Mouse (Mus musculus): ENCODE measurements around the gene Gm4969. TPM values are rescaled to one million over a fixed set of nuclear protein-coding genes. Genes with fewer than 3 reads are reported as not detected.
A peak's percentile ranks its signal among the peaks of the same experiment; 100 is the strongest.
"Not testable (repeated sequence)": the region's sequence is repeated elsewhere in the genome, so short reads cannot be mapped to it uniquely, and the experiment has no call there.

The Gm4969 gene
- polyA plus RNA-seq, 1 experiment = 16.4 TPM

DNA sequence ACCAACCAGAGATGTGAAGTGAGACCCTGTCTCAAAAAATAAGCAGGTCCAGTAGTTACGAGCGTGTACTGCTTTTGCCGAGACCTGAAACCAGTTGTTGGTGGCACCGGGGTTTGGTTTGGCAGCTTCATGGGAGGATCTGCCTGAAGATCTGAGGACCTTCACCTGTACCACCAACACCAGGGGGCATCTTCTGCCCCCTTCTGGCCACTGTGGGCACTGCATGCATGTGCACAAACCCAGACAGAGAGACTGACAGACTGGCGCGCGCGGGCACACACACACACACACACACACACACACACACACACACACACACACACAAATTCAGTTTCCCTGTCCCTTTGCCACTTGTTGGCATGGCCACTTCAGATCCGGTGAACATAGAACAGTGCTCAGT lies 44.7 kb downstream of the Gm4969 start:
- Histone ChIP-seq H3K27ac (ENCODE audit: control insufficient read depth, insufficient read depth, low read depth, low read length) (no peak overlapping the region), H3K36me3 (ENCODE audit: control insufficient read depth, insufficient read depth, low read length) (no peaks in the 10 kb centered on the region)
- TF ChIP-seq CTCF (IDR thresholded peaks at IDR 0.05; ENCODE audit: control insufficient read depth, insufficient read depth, insufficient replicate concordance, low read depth, low read length) (peak; percentile 92), POLR2A (IDR thresholded peaks at IDR 0.05; ENCODE audit: control insufficient read depth, low read depth, low read length) (no peak)

DNA sequence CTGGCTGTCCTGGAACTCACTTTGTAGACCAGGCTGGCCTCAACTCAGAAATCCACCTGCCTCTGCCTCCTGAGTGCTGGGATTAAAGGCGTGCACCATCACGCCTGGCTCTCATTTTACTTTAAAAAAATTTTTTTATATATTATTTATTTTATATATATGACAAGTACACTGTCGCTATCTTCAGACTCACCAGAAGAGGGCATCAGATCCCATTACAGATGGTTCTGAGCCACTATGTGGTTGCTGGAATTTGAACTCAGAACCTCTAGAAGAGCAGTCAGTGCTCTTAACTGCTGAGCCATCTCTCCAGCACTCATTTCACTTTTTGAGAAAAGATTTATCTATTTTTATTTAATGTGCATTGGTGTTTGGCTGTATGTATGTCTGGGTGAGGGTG lies 47.1 kb downstream of the Gm4969 start:
- not testable (repeated sequence) for H3K27ac ChIP-seq (ENCODE audit: control insufficient read depth, insufficient read depth, low read depth, low read length); H3K27me3 ChIP-seq (ENCODE audit: control insufficient read depth, insufficient read depth, low read length); H3K4me3 ChIP-seq (ENCODE audit: control insufficient read depth, low read depth, low read length); H3K36me3 ChIP-seq (ENCODE audit: control insufficient read depth, insufficient read depth, low read length)
- peaks cover 27% of the 10 kb centered on the region for H3K4me1 ChIP-seq (ENCODE audit: control insufficient read depth, insufficient read depth, low read length)

More for the DNA sequence above, 44.7 kb downstream of the Gm4969 start:
- Histone ChIP-seq H3K4me1 (ENCODE audit: control insufficient read depth, insufficient read depth, low read length) (peaks cover 28% of the 10 kb centered on the region), H3K27me3 (ENCODE audit: control insufficient read depth, insufficient read depth, low read length) (no peaks in the 10 kb centered on the region), H3K4me3 (ENCODE audit: control insufficient read depth, low read depth, low read length) (no peak overlapping the region)

DNA sequence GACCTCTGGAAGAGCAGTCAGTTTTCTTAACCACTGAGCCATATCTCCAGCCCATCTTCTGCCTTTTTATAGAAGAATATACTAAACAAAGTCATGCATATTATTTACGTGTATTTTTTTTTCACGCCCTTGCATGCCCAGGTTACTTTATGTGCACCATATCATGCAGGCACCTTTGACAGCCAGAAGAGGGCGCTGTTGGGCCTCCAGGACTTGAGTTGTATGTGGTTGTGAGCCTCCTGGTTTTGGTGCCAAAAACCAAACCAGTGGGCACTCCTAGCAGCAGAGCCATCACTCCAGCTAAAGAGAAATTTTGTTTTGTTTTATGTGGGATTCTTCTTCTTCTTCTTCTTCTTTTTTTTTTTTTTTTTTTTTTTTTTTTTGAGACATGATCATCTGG lies 48.7 kb downstream of the Gm4969 start:
- H3K27ac ChIP-seq (ENCODE audit: control insufficient read depth, insufficient read depth, low read depth, low read length) = no peak overlapping the region
- H3K27me3 ChIP-seq (ENCODE audit: control insufficient read depth, insufficient read depth, low read length) = no peaks in the 10 kb centered on the region
- H3K4me3 ChIP-seq (ENCODE audit: control insufficient read depth, low read depth, low read length) = no peak overlapping the region
- H3K36me3 ChIP-seq (ENCODE audit: control insufficient read depth, insufficient read depth, low read length) = no peaks in the 10 kb centered on the region
- TF ChIP-seq CTCF (IDR thresholded peaks at IDR 0.05; ENCODE audit: control insufficient read depth, insufficient read depth, insufficient replicate concordance, low read depth, low read length) (peak; percentile 75; the same call in 1 of the 2 replicates), POLR2A (IDR thresholded peaks at IDR 0.05; ENCODE audit: control insufficient read depth, low read depth, low read length) (no peak)
- H3K4me1 ChIP-seq (ENCODE audit: control insufficient read depth, insufficient read depth, low read length) = peaks cover 29% of the 10 kb centered on the region

DNA sequence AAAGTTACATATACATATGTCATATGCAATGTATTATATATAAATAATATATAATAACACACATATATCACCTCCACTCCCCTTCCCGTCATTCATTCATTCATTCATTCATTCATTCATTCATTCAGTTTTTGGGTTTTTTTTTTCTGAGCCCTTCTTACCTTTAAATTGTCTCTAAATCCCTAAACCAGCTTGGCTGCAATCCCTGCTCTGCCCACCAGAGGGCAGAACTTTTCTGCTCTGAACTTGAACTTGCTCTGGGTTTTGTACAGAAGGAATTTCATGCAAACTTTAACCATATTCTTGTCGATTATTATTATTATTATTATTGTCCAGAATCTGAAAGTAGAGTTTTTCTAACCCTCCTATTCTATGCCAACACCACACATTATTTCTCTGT lies 49.5 kb downstream of the Gm4969 start:
- TF ChIP-seq POLR2A (IDR thresholded peaks at IDR 0.05; ENCODE audit: control insufficient read depth, low read depth, low read length) (no peak), CTCF (IDR thresholded peaks at IDR 0.05; ENCODE audit: control insufficient read depth, insufficient read depth, insufficient replicate concordance, low read depth, low read length) (0 out of 2 replicates have a peak, but pooled peaks have one; percentile 22)
- Histone ChIP-seq H3K4me1 (ENCODE audit: control insufficient read depth, insufficient read depth, low read length) (peaks cover 28% of the 10 kb centered on the region), H3K27ac (ENCODE audit: control insufficient read depth, insufficient read depth, low read depth, low read length) (no peak overlapping the region)

DNA sequence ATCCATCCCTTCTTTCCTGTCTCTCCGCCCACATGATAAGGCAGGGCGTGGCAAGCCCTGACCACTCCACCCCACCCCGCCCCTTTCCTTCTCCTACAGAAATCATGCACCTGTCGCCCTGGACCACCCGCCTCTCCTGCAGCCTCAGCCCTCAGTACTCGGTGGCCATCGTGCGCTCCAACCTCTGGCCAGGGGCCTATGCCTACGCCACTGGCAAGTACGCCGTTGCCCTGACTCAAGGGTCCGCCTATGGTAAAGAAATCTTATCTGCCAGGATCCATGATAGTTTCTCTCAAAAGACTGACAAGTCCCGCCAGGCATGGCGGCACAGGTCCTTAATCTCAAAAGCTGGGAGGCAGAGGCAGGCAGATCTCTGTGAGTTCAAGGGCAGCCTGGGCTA lies 50.2 kb downstream of the Gm4969 start:
- H3K27me3 ChIP-seq (ENCODE audit: control insufficient read depth, insufficient read depth, low read length) = no peaks in the 10 kb centered on the region

More for the DNA sequence above, 49.5 kb downstream of the Gm4969 start:
- Histone ChIP-seq H3K36me3 (ENCODE audit: control insufficient read depth, insufficient read depth, low read length) (no peaks in the 10 kb centered on the region), H3K4me3 (ENCODE audit: control insufficient read depth, low read depth, low read length) (no peak overlapping the region), H3K27me3 (ENCODE audit: control insufficient read depth, insufficient read depth, low read length) (no peaks in the 10 kb centered on the region)

DNA sequence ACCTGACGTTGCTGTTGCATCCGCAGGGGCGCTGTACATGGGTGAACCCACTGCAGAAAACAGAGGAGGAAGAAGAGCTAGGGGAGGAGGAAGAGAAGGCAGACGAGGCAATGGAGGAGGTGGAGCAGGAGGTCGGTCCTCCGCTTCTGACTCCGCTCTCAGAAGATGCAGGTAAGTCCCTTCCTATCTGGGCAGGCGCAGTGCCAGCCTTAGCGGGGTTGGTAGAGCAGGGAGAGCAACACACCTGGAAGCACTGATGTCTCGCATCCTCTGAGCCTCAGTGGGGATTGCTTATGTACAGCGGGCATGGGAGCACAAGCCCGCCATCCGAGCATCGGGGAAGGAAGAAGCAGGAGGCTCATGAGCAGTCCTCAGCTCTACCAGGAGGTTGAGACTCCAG lies 51.1 kb downstream of the Gm4969 start:
- Histone ChIP-seq H3K27me3 (ENCODE audit: control insufficient read depth, insufficient read depth, low read length) (no peaks in the 10 kb centered on the region), H3K36me3 (ENCODE audit: control insufficient read depth, insufficient read depth, low read length) (no peaks in the 10 kb centered on the region), H3K27ac (ENCODE audit: control insufficient read depth, insufficient read depth, low read depth, low read length) (no peak overlapping the region), H3K4me3 (ENCODE audit: control insufficient read depth, low read depth, low read length) (no peak overlapping the region), H3K4me1 (ENCODE audit: control insufficient read depth, insufficient read depth, low read length) (peaks cover 20% of the 10 kb centered on the region)
- TF ChIP-seq POLR2A (IDR thresholded peaks at IDR 0.05; ENCODE audit: control insufficient read depth, low read depth, low read length) (no peak), CTCF (IDR thresholded peaks at IDR 0.05; ENCODE audit: control insufficient read depth, insufficient read depth, insufficient replicate concordance, low read depth, low read length) (no peak; the same call in 1 of the 2 replicates)

More for the DNA sequence above, 50.2 kb downstream of the Gm4969 start:
- Histone ChIP-seq H3K36me3 (ENCODE audit: control insufficient read depth, insufficient read depth, low read length) (no peaks in the 10 kb centered on the region), H3K4me1 (ENCODE audit: control insufficient read depth, insufficient read depth, low read length) (peaks cover 21% of the 10 kb centered on the region), H3K4me3 (ENCODE audit: control insufficient read depth, low read depth, low read length) (no peak overlapping the region), H3K27ac (ENCODE audit: control insufficient read depth, insufficient read depth, low read depth, low read length) (no peak overlapping the region)
- no peak for TF ChIP-seq CTCF (IDR thresholded peaks at IDR 0.05; ENCODE audit: control insufficient read depth, insufficient read depth, insufficient replicate concordance, low read depth, low read length)
- TF ChIP-seq POLR2A (IDR thresholded peaks at IDR 0.05; ENCODE audit: control insufficient read depth, low read depth, low read length) = no peak

DNA sequence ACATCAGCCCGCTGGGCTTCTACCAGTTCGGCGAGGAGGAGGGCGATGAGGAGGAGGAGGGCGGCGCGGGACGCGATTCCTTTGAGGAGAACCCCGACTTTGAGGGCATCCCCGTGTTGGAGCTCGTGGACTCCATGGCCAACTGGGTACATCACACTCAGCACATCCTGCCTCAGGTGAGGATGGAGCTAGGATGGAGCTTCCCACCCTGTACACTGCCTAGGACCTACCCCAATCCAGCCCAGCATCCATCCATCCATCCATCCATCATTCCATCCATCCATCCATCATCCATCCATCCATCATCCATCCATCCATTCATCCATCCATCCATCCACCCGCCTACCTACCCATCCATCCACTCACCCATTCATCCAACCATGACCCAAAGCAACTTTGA lies 52.3 kb downstream of the Gm4969 start:
- no peak overlapping the region for H3K27ac ChIP-seq (ENCODE audit: control insufficient read depth, insufficient read depth, low read depth, low read length)
- H3K4me1 ChIP-seq (ENCODE audit: control insufficient read depth, insufficient read depth, low read length) = peaks cover 20% of the 10 kb centered on the region
- no peak overlapping the region; the same call in 1 of the 2 replicates for H3K4me3 ChIP-seq (ENCODE audit: control insufficient read depth, low read depth, low read length)
- TF ChIP-seq POLR2A (IDR thresholded peaks at IDR 0.05; ENCODE audit: control insufficient read depth, low read depth, low read length) = no peak; the same call in 1 of the 2 replicates
- TF ChIP-seq CTCF (IDR thresholded peaks at IDR 0.05; ENCODE audit: control insufficient read depth, insufficient read depth, insufficient replicate concordance, low read depth, low read length) = no peak
- H3K27me3 ChIP-seq (ENCODE audit: control insufficient read depth, insufficient read depth, low read length) = no peaks in the 10 kb centered on the region
- H3K36me3 ChIP-seq (ENCODE audit: control insufficient read depth, insufficient read depth, low read length) = no peaks in the 10 kb centered on the region

DNA sequence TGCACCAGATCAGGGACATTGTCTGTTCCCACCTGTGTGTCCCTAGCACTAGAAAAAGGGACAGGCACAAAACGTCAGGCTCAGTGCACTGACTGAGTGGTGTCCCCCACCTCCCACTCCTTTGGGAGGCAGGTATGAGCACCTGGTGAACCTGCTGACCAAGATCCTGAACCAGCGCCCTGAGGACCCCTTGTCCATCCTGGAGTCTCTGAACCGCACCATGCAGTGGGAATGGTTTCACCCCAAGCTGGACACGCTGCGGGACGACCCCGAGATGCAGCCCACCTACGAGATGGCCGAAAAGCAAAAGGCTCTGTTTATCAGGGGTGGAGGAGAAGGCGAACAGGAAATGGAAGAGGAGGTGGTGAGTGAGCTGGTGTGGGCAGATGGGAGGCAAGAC lies 60.8 kb downstream of the Gm4969 start:
- no peak overlapping the region for H3K4me3 ChIP-seq (ENCODE audit: control insufficient read depth, low read depth, low read length)
- no peaks in the 10 kb centered on the region for H3K27me3 ChIP-seq (ENCODE audit: control insufficient read depth, insufficient read depth, low read length)
- TF ChIP-seq POLR2A (IDR thresholded peaks at IDR 0.05; ENCODE audit: control insufficient read depth, low read depth, low read length) (no peak), CTCF (IDR thresholded peaks at IDR 0.05; ENCODE audit: control insufficient read depth, insufficient read depth, insufficient replicate concordance, low read depth, low read length) (no peak)
- H3K4me1 ChIP-seq (ENCODE audit: control insufficient read depth, insufficient read depth, low read length) = peaks cover 13% of the 10 kb centered on the region
- H3K36me3 ChIP-seq (ENCODE audit: control insufficient read depth, insufficient read depth, low read length) = no peaks in the 10 kb centered on the region
- H3K27ac ChIP-seq (ENCODE audit: control insufficient read depth, insufficient read depth, low read depth, low read length) = no peak overlapping the region
